Mouse (Mus musculus) right cerebral cortex, postnatal 25 days (tissue): Measurements from ENCODE around the gene Bcl10.
A peak's percentile ranks its signal among the peaks of the same experiment; 100 is the strongest.
"Not testable (repeated sequence)": the region's sequence is repeated elsewhere in the genome, so short reads cannot be mapped to it uniquely, and the experiment has no call there.

Experiments
- DNase-seq: peaks from one replicate; pipeline ENCODE4 v3.0.0; 2022

Gene Bcl10

DNA sequence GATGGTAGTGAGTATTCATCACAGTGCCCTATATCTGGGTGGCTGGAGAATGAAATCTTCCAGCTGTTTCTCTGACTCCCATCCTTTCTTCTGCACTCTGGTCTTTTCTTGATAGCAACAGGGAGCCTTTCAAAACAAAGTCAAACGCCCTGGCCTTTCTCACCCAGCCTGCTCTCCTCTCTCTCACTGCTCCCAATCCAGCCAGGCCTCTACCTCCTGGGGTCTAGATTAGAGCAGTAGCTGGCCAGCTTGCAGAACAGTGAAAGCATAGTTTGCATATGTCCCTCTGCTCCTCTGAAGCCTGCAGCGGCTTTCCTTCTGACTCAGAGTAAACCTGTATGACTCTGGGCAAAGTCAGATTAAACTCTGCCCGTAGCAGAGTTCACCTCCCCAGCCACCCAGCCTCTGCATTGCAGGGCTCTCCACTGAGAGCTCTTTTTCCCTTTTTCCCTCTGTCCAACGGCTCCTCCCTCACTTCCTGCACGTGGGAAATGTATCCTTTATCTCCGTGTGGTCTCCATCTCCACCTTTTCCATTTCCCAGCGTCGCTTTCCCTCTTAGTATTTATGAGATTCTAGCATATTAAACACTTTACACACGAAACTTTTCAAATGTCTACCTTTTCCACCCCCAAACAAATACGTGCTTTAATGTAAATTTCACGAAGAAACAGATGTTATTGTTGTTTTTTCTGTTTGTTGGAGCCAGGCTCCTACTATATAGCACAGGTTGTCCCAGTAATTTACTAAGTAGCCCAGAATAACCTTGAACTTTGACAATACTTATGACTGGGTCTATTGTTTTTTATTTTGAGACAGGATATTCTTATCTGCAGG, at the start of gene Bcl10:
Gene Bcl10 (plus strand): TSS at position 786 of the 836 bp plus-strand sequence.
- no peak for DNase-seq

DNA sequence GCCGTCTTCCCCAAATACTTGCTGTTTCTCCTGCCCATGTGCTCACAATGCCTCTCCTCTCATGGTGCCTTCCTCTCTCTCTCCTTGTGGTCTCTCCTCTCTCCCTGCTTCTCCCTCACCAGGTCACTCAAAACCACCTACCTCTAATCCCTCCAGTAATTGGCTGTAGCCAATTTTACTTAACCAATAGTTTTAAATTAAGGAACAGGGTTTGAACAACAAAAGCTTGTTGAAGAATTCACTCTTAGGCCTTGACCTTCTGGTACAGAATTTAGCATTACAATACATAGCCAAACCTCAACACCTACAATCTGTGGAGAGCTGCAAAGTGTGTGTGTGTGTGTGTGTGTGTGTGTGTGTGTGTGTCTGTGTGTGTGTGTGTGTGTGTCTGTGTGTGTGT, 49.3 kb upstream of the Bcl10 start:
- no peak for DNase-seq

DNA sequence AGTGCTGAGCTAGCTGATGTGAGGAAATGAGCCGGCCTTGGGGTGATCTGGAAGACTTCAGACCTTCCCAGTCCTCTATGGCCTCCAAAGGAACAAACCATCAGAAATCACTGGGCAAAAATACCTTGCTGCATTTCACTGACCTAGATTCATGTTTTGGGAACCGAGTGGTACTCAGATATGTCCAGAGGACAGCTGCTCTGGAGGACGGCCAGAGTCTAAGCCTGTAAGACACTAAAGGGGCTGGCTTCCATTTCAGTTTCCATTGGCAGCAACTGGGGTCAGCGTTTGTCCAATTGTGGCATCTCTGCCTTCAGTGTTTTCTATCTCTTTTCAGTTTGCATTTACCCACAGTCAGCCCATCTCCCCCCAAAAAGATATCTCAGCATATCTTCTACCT, 48.5 kb upstream of the Bcl10 start:
- no peak for DNase-seq

DNA sequence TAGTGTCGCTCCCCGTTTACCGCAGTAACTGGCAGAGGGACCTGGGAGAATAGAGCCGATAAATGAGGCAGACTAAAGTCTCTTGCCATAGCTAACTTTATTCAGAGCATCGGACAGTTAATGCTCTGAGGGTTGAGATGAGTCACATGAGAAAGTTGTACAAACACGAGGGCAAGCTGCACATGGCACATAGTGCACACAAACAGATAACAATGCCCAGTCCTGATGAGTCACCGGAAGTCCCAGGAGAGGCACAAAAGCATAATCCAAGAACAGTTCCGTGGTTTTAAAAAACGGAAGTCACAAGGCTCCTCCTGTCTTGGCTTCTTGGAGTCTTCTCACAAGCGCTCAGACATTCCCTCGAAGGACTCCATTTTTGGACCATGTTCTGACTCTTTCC, 46.5 kb upstream of the Bcl10 start:
- DNase-seq: no peak

DNA sequence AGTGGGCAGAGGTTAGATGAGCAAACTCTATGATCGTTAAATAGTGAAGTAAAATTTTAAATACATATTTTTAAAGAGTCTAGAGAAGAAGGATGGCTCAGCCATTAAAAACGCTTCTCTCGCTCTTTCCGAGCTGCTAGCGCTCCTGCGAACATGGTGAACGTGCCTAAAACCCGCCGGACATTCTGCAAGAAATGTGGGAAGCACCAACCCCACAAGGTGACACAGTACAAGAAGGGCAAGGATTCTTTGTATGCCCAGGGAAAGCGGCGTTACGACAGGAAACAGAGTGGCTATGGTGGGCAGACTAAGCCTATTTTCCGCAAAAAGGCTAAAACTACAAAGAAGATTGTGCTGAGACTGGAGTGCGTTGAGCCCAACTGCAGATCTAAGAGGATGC, 43.7 kb upstream of the Bcl10 start:
- not testable (repeated sequence) for DNase-seq

DNA sequence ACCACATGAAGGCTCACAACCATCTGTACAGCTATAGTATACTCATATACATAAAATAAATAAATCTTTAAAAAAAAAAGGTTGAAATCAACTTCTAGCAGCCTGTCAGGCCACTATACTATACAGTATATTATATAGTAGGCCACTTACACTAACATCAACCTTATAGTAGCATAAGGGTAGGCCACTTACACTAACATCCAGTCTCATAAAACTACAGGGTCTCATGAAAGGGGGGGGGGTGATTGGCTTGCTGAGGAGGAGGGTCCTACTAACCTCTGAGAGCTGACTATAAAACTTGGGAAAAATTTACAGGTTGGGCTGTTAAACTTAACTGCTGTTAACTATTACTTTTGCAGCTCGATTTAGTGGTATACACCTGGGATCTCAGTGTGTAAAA, 42.3 kb upstream of the Bcl10 start:
- no peak for DNase-seq

- no peak for DNase-seq
These were observed 40.3 kb upstream of the Bcl10 start for GRCm38 (mm10) chr3:145882076-145882874.

GRCm38 (mm10) chr3:145883233-145883632, 39.4 kb upstream of the Bcl10 start:
- no peak for DNase-seq

DNA sequence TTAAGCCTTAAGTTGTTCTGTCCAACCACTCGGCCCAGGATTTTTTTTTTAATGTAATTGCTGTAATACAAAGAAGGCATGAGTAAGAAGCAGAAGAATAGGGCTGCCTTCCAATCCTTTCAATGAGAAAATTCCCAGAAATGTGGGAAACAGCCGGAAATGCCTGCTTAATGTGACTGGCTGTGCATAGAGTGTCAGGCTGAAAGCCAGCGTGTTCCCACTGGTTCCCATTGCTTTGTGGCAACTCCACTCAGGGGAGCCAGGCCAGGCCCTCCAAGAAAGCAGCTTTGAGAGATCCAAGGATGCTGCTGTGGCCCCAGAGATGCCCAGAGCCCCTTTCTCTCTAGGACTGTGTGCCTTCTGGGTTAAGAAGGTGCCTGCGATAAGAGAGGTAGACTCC, 37.2 kb upstream of the Bcl10 start:
- DNase-seq: peak; percentile 19

GRCm38 (mm10) chr3:145885851-145886464, 36.6 kb upstream of the Bcl10 start:
- no peak for DNase-seq

- no peak for DNase-seq
These were observed 35.1 kb upstream of the Bcl10 start for GRCm38 (mm10) chr3:145887430-145887971.

- DNase-seq: no peak
These were observed 32.1 kb upstream of the Bcl10 start for GRCm38 (mm10) chr3:145890346-145891132.

DNA sequence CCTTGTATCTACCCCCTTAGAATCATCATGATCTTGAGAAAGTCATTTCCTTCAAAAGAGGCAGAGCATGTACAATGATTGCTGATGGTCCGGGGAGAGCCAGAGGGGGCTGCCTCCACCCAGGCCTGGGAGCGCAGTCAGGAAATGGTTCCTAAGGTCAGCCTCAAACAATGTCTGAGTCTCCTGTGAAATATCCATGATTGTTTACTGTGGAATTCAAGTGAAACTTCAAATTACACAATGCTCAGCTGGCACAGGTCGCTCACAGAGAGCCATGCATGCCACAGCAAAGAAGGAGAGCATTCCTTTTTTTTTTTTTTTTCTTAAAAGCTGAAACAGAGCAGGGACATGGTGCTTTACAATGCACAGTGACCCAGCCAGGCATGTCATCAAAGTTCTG, 30.2 kb upstream of the Bcl10 start:
- DNase-seq: no peak

GRCm38 (mm10) chr3:145894131-145894530, 28.5 kb upstream of the Bcl10 start:
- DNase-seq: no peak

GRCm38 (mm10) chr3:145897749-145898148, 24.9 kb upstream of the Bcl10 start:
- DNase-seq: no peak

DNA sequence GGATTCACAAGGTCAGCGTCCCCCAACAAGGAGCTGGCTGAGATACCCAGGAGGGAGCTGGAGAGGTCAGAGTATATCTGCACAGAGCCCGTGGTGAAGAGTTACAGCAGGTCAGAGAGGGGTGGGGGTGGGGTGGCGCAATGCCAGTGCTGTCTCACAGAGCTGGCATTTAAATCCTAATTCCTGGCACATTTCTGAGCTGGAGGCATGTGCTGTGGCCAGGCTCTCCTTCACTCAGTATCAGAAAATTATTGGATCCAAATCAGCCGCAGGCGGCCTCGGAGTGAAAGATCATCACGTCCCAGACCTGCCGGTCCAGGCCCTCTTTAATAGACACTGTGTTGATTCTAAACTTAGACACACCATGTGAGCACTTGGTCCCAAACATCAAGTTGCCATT, 22.8 kb upstream of the Bcl10 start:
- no peak for DNase-seq

DNA sequence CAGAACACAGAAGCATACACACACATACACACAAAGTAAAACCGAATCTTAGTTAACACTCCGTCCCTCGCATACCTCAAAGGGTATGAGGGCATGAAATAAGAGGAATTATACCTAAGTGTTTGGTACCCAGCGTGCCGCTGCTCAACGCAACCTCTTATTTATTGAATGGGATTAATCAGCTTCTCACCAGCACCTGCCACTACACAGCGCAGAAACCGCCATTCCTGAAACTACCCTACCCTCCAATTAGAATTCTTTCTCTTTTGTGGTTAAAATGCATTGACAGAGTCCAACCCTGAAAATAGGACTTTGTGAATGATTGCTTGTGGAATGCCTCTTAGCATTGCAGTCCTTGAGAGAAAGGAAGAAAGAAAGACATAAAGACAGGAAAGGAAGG, 19.1 kb upstream of the Bcl10 start:
- DNase-seq: no peak

DNA sequence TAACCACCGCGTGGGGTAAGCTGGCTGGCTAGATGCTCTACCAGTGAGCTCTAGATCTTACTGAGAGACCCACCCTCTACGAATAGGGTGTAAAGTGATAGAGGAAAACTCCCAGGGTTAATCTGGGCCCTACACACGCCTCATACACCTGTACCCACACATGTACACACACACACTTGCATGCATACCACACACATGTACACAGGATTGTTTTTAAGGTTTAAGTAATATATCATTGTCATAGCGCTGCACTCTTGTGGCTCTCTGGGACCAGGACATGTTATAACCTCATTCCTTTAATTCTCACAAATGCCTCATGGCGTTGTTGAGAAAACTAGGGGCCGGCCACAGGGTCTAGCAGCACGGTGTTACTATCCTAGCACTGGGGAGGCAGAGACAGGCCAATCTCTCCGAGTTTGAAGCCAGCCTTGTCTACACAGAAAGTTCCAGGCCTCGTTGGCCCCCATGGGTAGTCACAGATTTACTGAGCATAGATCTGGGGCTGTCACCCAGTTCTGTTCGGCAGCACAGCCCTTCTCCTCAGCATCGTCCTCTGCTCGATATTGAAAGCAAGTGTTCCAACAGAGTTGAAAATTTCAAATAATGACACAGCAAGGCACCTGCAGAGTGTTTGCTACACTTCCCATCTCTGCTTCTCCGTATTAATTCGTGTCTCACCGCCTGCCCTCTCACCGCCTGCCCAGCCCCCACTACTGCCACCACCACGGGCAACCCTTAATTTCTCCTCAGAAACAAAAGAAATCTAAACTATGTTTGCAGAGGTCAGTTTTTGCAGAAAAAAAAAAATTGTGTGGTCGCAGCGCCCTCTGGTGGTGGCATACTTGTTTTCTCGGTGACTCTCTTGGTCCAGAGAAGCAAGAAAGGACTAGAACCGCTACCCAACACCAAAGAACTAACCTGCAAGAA, 17.5 kb upstream of the Bcl10 start:
- peak; percentile 50 for DNase-seq

DNA sequence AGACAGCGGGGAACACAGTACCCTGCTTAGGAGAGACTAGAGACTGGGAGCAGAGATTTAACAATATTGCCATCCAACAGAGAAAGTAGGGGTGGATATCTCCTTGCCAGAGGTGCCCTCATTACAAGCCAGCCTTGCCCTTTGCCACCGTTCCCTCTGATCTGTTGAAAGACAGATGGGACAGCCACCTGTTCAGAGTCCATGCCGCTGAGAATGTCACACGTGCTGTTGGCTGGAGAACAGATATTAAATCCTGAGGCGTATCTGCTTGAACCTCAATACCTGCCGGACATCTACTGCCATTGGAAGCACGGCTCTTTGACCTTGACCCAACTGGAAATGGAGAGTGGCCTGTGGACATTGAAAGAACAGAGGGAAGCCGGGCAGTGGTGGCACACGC, 16.0 kb upstream of the Bcl10 start:
- no peak for DNase-seq

DNA sequence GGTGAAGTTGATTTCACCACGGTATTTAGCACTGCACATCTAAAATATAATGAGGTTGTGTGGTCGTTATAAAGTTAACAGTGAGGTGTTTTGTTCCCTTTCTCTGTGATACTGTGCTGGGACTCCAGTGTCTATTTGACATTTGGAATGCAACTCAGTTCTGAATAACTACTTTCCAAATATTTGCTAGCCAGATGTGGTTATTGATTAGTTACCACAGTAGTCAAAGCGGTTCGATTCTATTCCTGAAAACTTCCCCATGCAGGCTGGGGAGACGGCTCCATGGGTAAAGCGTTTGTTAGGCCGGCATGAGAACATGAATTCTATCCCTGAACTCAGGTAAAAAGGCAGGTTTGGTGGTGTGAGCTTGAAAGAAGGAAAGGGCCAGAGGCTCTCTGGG, 10.1 kb upstream of the Bcl10 start:
- DNase-seq: no peak

DNA sequence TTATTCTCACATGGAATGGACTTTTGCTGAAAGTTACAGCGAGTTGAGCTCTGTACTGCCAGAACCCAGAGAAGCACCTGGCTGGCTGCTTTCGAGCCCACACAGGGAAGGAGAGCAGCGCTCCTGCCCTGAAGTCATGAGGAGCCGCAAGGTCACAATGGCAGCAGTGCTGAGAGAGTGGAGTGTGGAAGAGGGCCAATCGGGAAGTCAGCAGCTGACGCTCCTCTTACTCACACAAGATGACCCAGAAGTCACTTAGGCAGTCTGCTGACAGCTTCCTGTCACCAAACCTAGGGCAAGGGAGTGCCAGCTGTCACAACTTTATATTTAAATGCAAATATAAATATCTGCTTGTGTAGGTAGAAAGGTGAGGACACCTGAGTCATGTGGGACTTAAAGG, 9.3 kb upstream of the Bcl10 start:
- no peak for DNase-seq

DNA sequence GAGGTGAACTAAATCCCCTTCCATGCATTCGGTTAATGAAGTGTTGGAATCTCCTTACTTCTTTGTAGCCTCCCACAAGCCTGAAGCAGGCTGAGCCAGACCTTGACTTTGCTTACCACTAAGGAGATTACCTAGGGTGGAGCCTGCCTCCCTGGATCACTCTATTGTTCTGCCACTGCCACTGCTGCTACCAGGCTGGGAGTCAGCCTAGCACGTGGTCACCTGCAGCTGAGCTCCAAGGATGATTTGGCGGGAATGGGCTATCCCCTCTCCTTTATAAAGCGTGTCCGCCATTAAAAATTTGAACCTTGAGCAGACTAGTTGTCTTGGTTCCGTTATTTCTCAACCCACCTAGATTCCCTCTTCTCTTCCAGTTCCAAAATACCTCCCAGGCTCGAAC, 8.7 kb upstream of the Bcl10 start:
- not testable (repeated sequence) for DNase-seq
